Mouse (Mus musculus) hindbrain, postnatal 0 days (tissue): Measurements from ENCODE around the gene Odf4. TPM values are rescaled to one million over a fixed set of nuclear protein-coding genes. Genes with fewer than 3 reads are reported as not detected.
A peak's percentile ranks its signal among the peaks of the same experiment; 100 is the strongest.
"Not testable (repeated sequence)": the region's sequence is repeated elsewhere in the genome, so short reads cannot be mapped to it uniquely, and the experiment has no call there.

Experiments used
- ATAC-seq: fragments of 200-750 bp; cut with Nextera tagmentation; 2 replicates; pipeline ENCODE4 v1.8.0; 2017; ENCODE audit warnings: mild to moderate bottlenecking, moderate TSS enrichment, moderate library complexity
- DNase-seq: peaks from one replicate; pipeline ENCODE4 v3.0.0-alpha.2; 2015; ENCODE audit warnings: low spot score
- H3K27ac ChIP-seq: fragments of 300-500 bp; sonication (generic); 2 replicates; pipeline ENCODE4 v1.5.1; 2014; ENCODE audit warnings: mild to moderate bottlenecking
- H3K27me3 ChIP-seq: fragments of 300-500 bp; sonication (generic); 2 replicates; pipeline ENCODE4 v1.6.1; 2014; ENCODE audit warnings: low read length, mixed read lengths; ENCODE audit not compliant: insufficient read depth
- H3K36me3 ChIP-seq: fragments of 300-500 bp; sonication (generic); 2 replicates; pipeline ENCODE4 v1.6.1; 2014; ENCODE audit warnings: low read length, mixed read lengths; ENCODE audit not compliant: insufficient read depth
- H3K4me1 ChIP-seq: fragments of 300-500 bp; sonication (generic); 2 replicates; pipeline ENCODE4 v1.6.1; 2014; ENCODE audit warnings: antibody characterized with exemption, low read length, mixed read lengths; ENCODE audit not compliant: insufficient read depth
- H3K4me2 ChIP-seq: fragments of 300-500 bp; sonication (generic); 2 replicates; pipeline ENCODE4 v1.6.1; 2014; ENCODE audit warnings: low read depth, mild to moderate bottlenecking, low read length, moderate library complexity, mixed read lengths
- H3K4me3 ChIP-seq: fragments of 300-500 bp; sonication (generic); 2 replicates; pipeline ENCODE4 v1.5.1; 2014; ENCODE audit warnings: low read length
- H3K9ac ChIP-seq: fragments of 300-500 bp; sonication (generic); replicated peaks from 2 replicates; pipeline ENCODE4 v1.6.1; 2014; ENCODE audit warnings: mild to moderate bottlenecking, low read length, moderate library complexity, mixed read lengths
- H3K9me3 ChIP-seq: fragments of 300-500 bp; sonication (generic); 2 replicates; pipeline ENCODE4 v1.6.1; 2016; ENCODE audit warnings: low read length, mixed read lengths
- CTCF ChIP-seq: IDR thresholded peaks from 2 replicates; pipeline ENCODE4 v1.5.1; 2016; ENCODE audit warnings: antibody characterized with exemption, control low read depth, low read depth
- WGBS: fragments of 180-500 bp; shearing (Covaris S2); extraction: QIAGEN DNeasy Blood & Tissue Kit; methylation state at CpG from one replicate; pipeline ENCODE4 v1.1.7; 2014; 5-methylcytosine and 5-hydroxymethylcytosine counted together
- polyA plus RNA-seq: library from polyadenylated mRNA; unstranded; fragments of >200 nt; fragmentation: Nextera tagmentation; extraction: Ambion mirVana; gene quantifications from 2 replicates; pipeline ENCODE4 v1.2.1, GENCODE M21; 2015
- total RNA-seq: library from RNA; depleted of rRNA; stranded (reverse); fragments of >200 nt; gene quantifications from 2 replicates; pipeline ENCODE4 v1.2.3, GENCODE M21; 2014

Odf4 gene
- total and polyA plus RNA-seq, 2 experiments from 2014 or later, result 0.58 to 1.3 TPM

DNA sequence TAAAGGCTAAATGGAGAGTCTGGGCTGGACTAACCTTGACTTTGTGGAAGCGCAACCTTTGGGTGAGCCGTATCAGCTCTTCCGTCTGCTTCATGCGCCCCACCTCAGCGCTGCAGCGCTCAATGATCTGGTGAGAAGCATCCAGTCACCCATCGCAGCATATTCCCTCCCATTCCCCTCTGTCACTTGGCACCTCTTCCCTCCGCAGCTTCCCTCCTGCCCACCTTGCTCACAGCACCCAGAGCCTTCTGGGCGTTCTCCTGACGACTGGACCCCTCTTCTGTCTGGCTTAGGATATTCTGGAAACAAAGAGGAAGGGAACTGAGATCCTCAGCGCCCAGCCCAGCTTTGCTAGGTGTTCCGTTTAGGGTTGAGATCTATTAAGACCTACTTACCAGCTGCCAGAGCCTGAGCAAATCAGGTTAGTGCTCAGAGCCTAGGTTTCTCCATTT is 20.7 kb upstream of the Odf4 start:
- Histone ChIP-seq H3K36me3 (no peaks in the 10 kb centered on the region), H3K4me3 (peak overlapping the region; percentile 34), H3K27me3 (no peaks in the 10 kb centered on the region), H3K9me3 (no peaks in the 10 kb centered on the region), H3K9ac (peak overlapping the region; percentile 55), H3K27ac (peak overlapping the region; percentile 86), H3K4me1 (no peaks in the 10 kb centered on the region), H3K4me2 (peak overlapping the region; percentile 58)
- TF ChIP-seq CTCF, result no peak
- ATAC-seq (peak; percentile 93), DNase-seq (peak; percentile 84)
- 8% methylated on average over 12 of the region's 12 CpGs for WGBS

DNA sequence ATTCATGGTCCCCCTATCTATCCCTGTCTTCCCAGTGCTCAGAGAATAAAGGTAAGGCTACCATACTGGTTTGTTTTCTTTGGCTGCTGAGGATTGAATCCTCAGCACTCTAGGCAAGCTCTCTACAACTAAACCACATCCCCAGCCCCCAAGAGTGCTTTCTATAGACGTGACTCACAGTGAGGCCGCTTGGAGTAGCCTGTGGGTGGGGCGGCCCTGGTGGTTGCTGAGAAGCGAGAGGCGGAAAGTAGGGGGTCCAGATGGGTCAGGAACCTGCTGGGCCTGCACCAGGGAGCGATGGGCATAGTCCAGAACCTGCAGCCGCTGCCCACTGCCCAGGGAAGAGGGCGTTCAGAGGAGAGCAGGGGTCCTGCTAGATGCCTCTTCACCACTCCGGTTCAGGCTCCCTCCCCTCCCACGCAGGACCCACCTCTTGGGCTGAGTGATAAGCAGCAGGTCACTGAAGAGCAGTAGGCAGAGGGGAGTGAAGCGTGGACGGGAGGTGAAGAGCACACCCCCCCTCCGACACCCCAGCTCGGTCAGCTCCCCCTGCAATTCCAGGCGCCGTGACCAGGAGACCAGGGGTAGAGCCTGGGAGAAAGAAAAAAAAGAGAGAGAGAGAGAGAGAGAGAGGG is 20.0 kb upstream of the Odf4 start:
- TF ChIP-seq CTCF, result no peak
- H3K9ac ChIP-seq, result peak overlapping the region; percentile 49
- peak overlapping the region; percentile 86 for H3K27ac ChIP-seq
- H3K4me1 ChIP-seq, result no peaks in the 10 kb centered on the region
- H3K4me2 ChIP-seq, result peak overlapping the region; percentile 58
- peak; percentile 66 for ATAC-seq
- peak; percentile 43 for DNase-seq
- WGBS, result 6% methylated on average over 16 of the region's 16 CpGs
- H3K4me3 ChIP-seq, result peak overlapping the region; percentile 34
- H3K9me3 ChIP-seq, result no peaks in the 10 kb centered on the region
- H3K36me3 ChIP-seq, result no peaks in the 10 kb centered on the region
- H3K27me3 ChIP-seq, result no peaks in the 10 kb centered on the region

DNA sequence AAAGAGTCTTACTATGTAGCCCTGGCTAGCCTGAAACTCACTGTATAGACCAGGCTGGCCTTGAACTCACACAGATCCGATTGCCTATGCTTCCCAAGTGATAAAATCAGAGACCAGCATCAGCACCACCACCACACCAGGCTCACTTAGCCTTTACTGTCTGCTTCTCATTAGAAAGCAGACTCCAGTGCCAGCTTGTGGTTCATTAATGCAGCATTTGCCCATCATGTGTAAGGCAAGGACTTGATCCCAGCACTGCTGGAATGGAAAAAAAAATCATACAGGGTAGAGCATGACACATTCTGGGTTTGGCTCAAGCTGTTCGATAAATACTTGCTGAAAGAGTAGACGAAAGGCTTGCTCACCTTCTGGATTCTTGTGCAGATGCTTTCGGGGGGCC is 19.1 kb upstream of the Odf4 start:
- Histone ChIP-seq H3K36me3 (no peaks in the 10 kb centered on the region), H3K27ac (peak overlapping the region; percentile 86; the same call in 1 of the 2 replicates), H3K4me2 (peak overlapping the region; percentile 58), H3K27me3 (no peaks in the 10 kb centered on the region), H3K4me3 (no peak overlapping the region), H3K9ac (no peak overlapping the region), H3K4me1 (no peaks in the 10 kb centered on the region), H3K9me3 (no peaks in the 10 kb centered on the region)
- TF ChIP-seq CTCF, result no peak
- no peak for ATAC-seq
- WGBS, result 83% methylated on average over 4 of the region's 4 CpGs
- no peak for DNase-seq

DNA sequence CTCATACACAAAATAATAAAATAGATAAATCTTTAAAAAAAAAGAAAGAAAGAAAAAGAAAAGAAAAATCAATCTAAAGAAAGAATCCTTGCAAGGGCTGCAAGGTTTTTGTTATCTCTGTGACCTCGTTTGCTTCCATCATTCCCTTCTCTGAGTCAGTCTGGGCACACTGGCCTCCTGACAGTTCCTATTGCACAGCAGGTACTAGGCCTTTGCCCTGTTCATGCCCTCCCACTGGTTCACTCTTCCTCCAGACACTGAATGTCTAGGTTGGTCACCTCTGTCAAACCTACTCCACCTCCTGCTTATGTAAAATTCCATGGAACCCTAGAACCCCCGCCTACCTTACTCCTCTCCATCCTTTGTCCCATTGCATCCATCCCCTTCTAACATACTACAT is 18.4 kb upstream of the Odf4 start:
- 89% methylated on average over 2 of the region's 2 CpGs for WGBS
- Histone ChIP-seq H3K27me3 (no peaks in the 10 kb centered on the region), H3K36me3 (no peaks in the 10 kb centered on the region), H3K4me3 (no peak overlapping the region), H3K9ac (no peak overlapping the region), H3K27ac (no peak overlapping the region), H3K9me3 (no peaks in the 10 kb centered on the region), H3K4me2 (no peak overlapping the region), H3K4me1 (no peaks in the 10 kb centered on the region)
- ATAC-seq (no peak), DNase-seq (no peak)
- TF ChIP-seq CTCF, result no peak

DNA sequence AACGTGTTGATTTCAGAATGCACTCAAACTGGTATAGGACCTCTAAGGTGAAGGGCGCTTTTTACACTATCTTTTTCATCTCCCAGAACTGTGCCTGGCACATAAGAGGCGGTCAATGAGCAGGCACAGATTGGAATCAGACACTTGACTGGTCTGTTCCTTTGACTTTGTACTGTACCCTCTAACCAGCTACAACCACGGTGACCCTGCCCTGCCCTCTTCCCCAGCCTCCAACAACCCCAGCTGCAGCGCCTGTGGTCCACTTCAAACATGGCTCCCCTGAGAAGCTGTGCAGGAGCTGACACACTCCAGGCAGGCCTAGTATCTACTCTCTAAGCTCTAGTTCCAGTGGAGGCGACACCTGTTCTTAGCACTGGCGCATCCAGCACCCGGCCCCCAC is 15.8 kb upstream of the Odf4 start:
- no peaks in the 10 kb centered on the region for H3K9me3 ChIP-seq
- H3K36me3 ChIP-seq, result no peaks in the 10 kb centered on the region
- WGBS, result 91% methylated on average over 8 of the region's 8 CpGs
- H3K4me2 ChIP-seq, result no peak overlapping the region
- no peaks in the 10 kb centered on the region for H3K4me1 ChIP-seq
- H3K9ac ChIP-seq, result no peak overlapping the region
- no peak for TF ChIP-seq CTCF
- H3K4me3 ChIP-seq, result no peak overlapping the region
- ATAC-seq, result no peak
- no peak for DNase-seq
- no peaks in the 10 kb centered on the region for H3K27me3 ChIP-seq
- no peak overlapping the region for H3K27ac ChIP-seq

DNA sequence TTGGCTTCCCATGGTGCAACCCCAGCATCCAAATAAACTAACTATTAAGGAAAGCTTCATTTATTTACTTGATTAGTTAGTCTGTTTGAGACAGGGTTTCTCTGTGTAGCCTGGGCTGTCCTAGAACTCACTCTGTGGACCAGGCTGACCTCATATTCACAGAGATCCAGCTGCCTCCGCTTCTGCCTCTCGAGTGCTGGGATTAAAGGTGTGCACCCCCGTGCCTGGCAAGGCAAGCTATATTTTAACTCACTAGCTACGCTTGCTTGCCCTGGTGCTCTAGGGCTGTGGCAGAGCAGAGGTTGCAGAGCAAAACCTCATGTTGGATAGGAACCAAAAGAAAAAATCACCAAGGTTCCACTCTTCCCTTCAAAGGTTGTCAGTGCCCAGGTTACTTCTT is 13.6 kb upstream of the Odf4 start:
- peak overlapping the region; percentile 62 for H3K4me2 ChIP-seq
- no peaks in the 10 kb centered on the region for H3K36me3 ChIP-seq
- 46% methylated on average over 4 of the region's 4 CpGs for WGBS
- ATAC-seq (no peak), DNase-seq (no peak)
- TF ChIP-seq CTCF, result no peak
- H3K4me1 ChIP-seq, result no peaks in the 10 kb centered on the region
- H3K27ac ChIP-seq, result peak overlapping the region; percentile 42; the same call in 1 of the 2 replicates
- H3K4me3 ChIP-seq, result peak overlapping the region; percentile 44
- peak overlapping the region; percentile 55 for H3K9ac ChIP-seq
- no peaks in the 10 kb centered on the region for H3K9me3 ChIP-seq
- no peaks in the 10 kb centered on the region for H3K27me3 ChIP-seq

DNA sequence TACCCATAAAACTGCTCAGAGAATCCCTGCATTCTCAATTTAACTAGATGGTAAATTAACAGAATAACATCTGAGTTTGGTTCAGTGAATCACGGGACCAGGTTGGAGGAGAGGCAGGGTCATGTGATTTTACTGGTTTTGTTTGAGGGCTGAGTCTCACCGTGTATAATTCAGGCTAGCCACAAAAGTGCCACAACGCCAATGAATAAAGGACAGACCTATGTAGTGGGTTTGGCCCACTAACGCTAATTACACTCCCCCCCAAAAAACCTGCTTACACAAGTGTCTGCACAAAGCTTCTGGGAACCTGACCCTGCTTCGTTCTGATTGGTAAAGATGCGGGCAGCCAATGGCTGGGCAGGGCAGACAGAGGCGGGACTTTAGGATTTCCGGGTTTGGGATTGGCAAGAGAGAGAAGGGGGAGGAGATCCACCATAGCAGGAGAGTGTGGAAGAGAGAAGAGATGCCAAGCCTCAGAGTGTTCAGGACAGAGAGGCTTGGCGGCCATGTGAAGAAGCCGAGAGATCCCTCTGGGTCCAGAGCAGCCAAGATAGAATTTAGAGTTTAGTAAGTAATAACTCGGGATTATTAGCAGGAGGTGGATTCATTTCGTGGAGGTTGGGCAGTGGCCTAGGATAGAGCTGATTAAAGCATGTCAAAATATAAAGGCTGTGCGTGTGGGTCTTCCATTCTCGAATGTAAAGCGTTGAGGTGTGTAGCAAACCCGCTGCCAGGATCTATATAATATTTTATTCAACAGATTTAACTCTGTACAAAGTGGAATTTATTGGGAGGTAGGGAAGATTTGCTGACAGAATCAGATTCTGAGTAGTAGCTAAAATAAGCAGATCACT is 12.8 kb upstream of the Odf4 start:
- peak overlapping the region; percentile 80 for H3K27ac ChIP-seq
- H3K9me3 ChIP-seq, result no peaks in the 10 kb centered on the region
- under 1% methylated on average over 16 of the region's 16 CpGs for WGBS
- no peak for TF ChIP-seq CTCF
- no peaks in the 10 kb centered on the region for H3K27me3 ChIP-seq
- H3K9ac ChIP-seq, result peak overlapping the region; percentile 55
- peak overlapping the region; percentile 62 for H3K4me2 ChIP-seq
- peak; percentile 99 for ATAC-seq
- peak; percentile 95 for DNase-seq
- H3K4me1 ChIP-seq, result no peaks in the 10 kb centered on the region
- no peaks in the 10 kb centered on the region for H3K36me3 ChIP-seq
- H3K4me3 ChIP-seq, result peak overlapping the region; percentile 44

DNA sequence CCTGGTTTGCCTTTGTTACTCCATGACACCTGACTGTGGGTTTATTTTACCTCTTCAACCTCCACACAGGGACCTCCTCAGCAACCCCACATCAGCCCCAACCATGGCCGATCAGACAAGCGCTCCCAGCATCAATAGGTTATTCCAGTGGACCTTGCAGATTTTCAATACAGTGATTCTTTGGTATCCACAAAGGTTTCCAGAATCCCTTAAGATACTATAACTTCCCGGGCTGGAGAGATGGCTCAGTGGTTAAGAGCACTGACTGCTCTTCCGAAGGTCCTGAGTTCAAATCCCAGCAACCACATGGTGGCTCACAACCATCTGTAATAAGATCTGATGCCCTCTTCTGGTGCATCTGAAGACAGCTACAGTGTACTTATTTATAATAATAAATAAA is 10.1 kb upstream of the Odf4 start:
- not testable (repeated sequence) for H3K9me3 ChIP-seq, H3K36me3 ChIP-seq, H3K4me1 ChIP-seq, ATAC-seq, H3K27ac ChIP-seq, H3K4me2 ChIP-seq, H3K27me3 ChIP-seq, H3K4me3 ChIP-seq, DNase-seq, H3K9ac ChIP-seq
- 90% methylated on average over 4 of the region's 4 CpGs for WGBS
